Mouse (Mus musculus) neural tube, embryonic 13.5 days (tissue): ENCODE results near the gene Clec2d. TPM values are rescaled to one million over a fixed set of nuclear protein-coding genes. Genes with fewer than 3 reads are reported as not detected.
A peak's percentile ranks its signal among the peaks of the same experiment; 100 is the strongest.
"Not testable (repeated sequence)": the region's sequence is repeated elsewhere in the genome, so short reads cannot be mapped to it uniquely, and the experiment has no call there.

Experiments
- ATAC-seq: fragments of 200-750 bp; cut with Nextera tagmentation; 2 replicates; pipeline ENCODE4 v1.8.0; 2017; ENCODE audit warnings: low read depth, mild to moderate bottlenecking, moderate TSS enrichment, moderate library complexity
- H3K27ac ChIP-seq: fragments of 300-500 bp; sonication (generic); replicated peaks from 2 replicates; pipeline ENCODE4 v1.5.1; 2015; ENCODE audit warnings: moderate library complexity, mild to moderate bottlenecking, inconsistent platforms
- H3K27me3 ChIP-seq: fragments of 300-500 bp; sonication (generic); 2 replicates; pipeline ENCODE4 v1.6.1; 2015; ENCODE audit warnings: mild to moderate bottlenecking, inconsistent platforms
- H3K36me3 ChIP-seq: fragments of 300-500 bp; sonication (generic); 2 replicates; pipeline ENCODE4 v1.6.1; 2015; ENCODE audit warnings: mild to moderate bottlenecking, inconsistent platforms
- H3K4me1 ChIP-seq: fragments of 300-500 bp; sonication (generic); replicated peaks from 2 replicates; pipeline ENCODE4 v1.6.1; 2015; ENCODE audit warnings: inconsistent platforms
- H3K4me2 ChIP-seq: fragments of 300-500 bp; sonication (generic); 2 replicates; pipeline ENCODE4 v1.6.1; 2015; ENCODE audit warnings: inconsistent platforms, mild to moderate bottlenecking, moderate library complexity
- H3K4me3 ChIP-seq: fragments of 300-500 bp; sonication (generic); 2 replicates; pipeline ENCODE4 v1.5.1; 2015; ENCODE audit warnings: mild to moderate bottlenecking, inconsistent platforms
- H3K9ac ChIP-seq: fragments of 300-500 bp; sonication (generic); 2 replicates; pipeline ENCODE4 v1.6.1; 2015; ENCODE audit warnings: moderate library complexity, mild to moderate bottlenecking, inconsistent platforms
- H3K9me3 ChIP-seq: fragments of 300-500 bp; sonication (generic); 2 replicates; pipeline ENCODE4 v1.6.1; 2016; ENCODE audit warnings: inconsistent platforms
- WGBS: fragments of 180-500 bp; shearing (Covaris S2); methylation state at CpG from one replicate; pipeline ENCODE4 v1.1.7; 2015; 5-methylcytosine and 5-hydroxymethylcytosine counted together
- polyA plus RNA-seq: library from polyadenylated mRNA; unstranded; fragments of >200 nt; fragmentation: Nextera tagmentation; extraction: Ambion mirVana; gene quantifications from 2 replicates; pipeline ENCODE4 v1.2.1, GENCODE M21; 2015

Clec2d gene
- polyA plus RNA-seq, 1 experiment from 2014 or later: not detected

- no peak overlapping the region for H3K4me2 ChIP-seq
- no peak overlapping the region for H3K9ac ChIP-seq
- H3K4me3 ChIP-seq: no peak overlapping the region
- no peaks in the 10 kb centered on the region for H3K9me3 ChIP-seq
- H3K36me3 ChIP-seq: no peaks in the 10 kb centered on the region
- H3K27ac ChIP-seq: no peak overlapping the region
- WGBS: 89% methylated on average over 1 of the region's 1 CpGs
- ATAC-seq: no peak
- peaks cover 3% of the 10 kb centered on the region; the same call in 1 of the 2 replicates for H3K4me1 ChIP-seq
- H3K27me3 ChIP-seq: no peaks in the 10 kb centered on the region
Measured at GRCm38 (mm10) chr6:129176621-129177020, 3.8 kb upstream of the Clec2d start.

GRCm38 (mm10) chr6:129179281-129179680 lies 1.1 kb upstream of the Clec2d start:
- Histone ChIP-seq H3K36me3 (no peaks in the 10 kb centered on the region), H3K27me3 (no peaks in the 10 kb centered on the region), H3K9ac (no peak overlapping the region), H3K4me2 (no peak overlapping the region), H3K4me3 (no peak overlapping the region), H3K4me1 (peaks cover 3% of the 10 kb centered on the region; the same call in 1 of the 2 replicates), H3K27ac (no peak overlapping the region), H3K9me3 (no peaks in the 10 kb centered on the region)
- WGBS: 91% methylated on average over 2 of the region's 2 CpGs
- ATAC-seq: no peak

- not testable (repeated sequence) for H3K36me3 ChIP-seq, H3K4me2 ChIP-seq, H3K9me3 ChIP-seq, H3K9ac ChIP-seq, H3K27ac ChIP-seq, H3K27me3 ChIP-seq, H3K4me3 ChIP-seq, H3K4me1 ChIP-seq, ATAC-seq
- 85% methylated on average over 1 of the region's 1 CpGs for WGBS
Measured at GRCm38 (mm10) chr6:129179831-129180230, 584 bp upstream of the Clec2d start.

- peak overlapping the region; percentile 46; the same call in 1 of the 2 replicates for H3K9ac ChIP-seq
- H3K4me1 ChIP-seq: peaks cover 3% of the 10 kb centered on the region; the same call in 1 of the 2 replicates
- 18% methylated on average over 1 of the region's 1 CpGs for WGBS
Measured at GRCm38 (mm10) chr6:129181249-129181648, 834 bp downstream of the Clec2d start.

GRCm38 (mm10) chr6:129181683-129182082 lies 1.3 kb downstream of the Clec2d start:
- Histone ChIP-seq H3K36me3 (no peaks in the 10 kb centered on the region), H3K4me2 (peak overlapping the region; percentile 35), H3K9ac (no peak overlapping the region; the same call in 1 of the 2 replicates), H3K27me3 (no peaks in the 10 kb centered on the region), H3K27ac (no peak overlapping the region), H3K4me1 (peaks cover 3% of the 10 kb centered on the region; the same call in 1 of the 2 replicates), H3K4me3 (peak overlapping the region; percentile 18), H3K9me3 (no peaks in the 10 kb centered on the region)
- no peak for ATAC-seq

More at GRCm38 (mm10) chr6:129181249-129181648, 834 bp downstream of the Clec2d start:
- Histone ChIP-seq H3K9me3 (no peaks in the 10 kb centered on the region), H3K27me3 (no peaks in the 10 kb centered on the region), H3K4me3 (peak overlapping the region; percentile 32), H3K4me2 (peak overlapping the region; percentile 51), H3K36me3 (no peaks in the 10 kb centered on the region), H3K27ac (peak overlapping the region; percentile 61)
- no peak for ATAC-seq

GRCm38 (mm10) chr6:129182518-129182917 lies 2.1 kb downstream of the Clec2d start:
- 0 out of 2 replicates have a peak overlapping the region, but pooled peaks have one; percentile 3 for H3K4me3 ChIP-seq
- H3K4me2 ChIP-seq: peak overlapping the region; percentile 16; the same call in 1 of the 2 replicates
- no peaks in the 10 kb centered on the region for H3K9me3 ChIP-seq
- H3K9ac ChIP-seq: no peak overlapping the region
- no peak for ATAC-seq
- H3K4me1 ChIP-seq: peaks cover 3% of the 10 kb centered on the region; the same call in 1 of the 2 replicates
- 84% methylated on average over 1 of the region's 1 CpGs for WGBS
- no peaks in the 10 kb centered on the region for H3K36me3 ChIP-seq
- no peak overlapping the region for H3K27ac ChIP-seq
- H3K27me3 ChIP-seq: no peaks in the 10 kb centered on the region

GRCm38 (mm10) chr6:129184001-129184400 lies 3.6 kb downstream of the Clec2d start:
- H3K4me2 ChIP-seq, H3K27ac ChIP-seq, ATAC-seq, H3K4me1 ChIP-seq, H3K9me3 ChIP-seq, H3K27me3 ChIP-seq, H3K9ac ChIP-seq, H3K36me3 ChIP-seq, H3K4me3 ChIP-seq: not testable (repeated sequence)
- 87% methylated on average over 4 of the region's 4 CpGs for WGBS

GRCm38 (mm10) chr6:129184788-129185187 lies 4.4 kb downstream of the Clec2d start:
- H3K9ac ChIP-seq: no peak overlapping the region
- peaks cover 3% of the 10 kb centered on the region; the same call in 1 of the 2 replicates for H3K4me1 ChIP-seq
- no peaks in the 10 kb centered on the region for H3K27me3 ChIP-seq
- H3K27ac ChIP-seq: no peak overlapping the region
- no peaks in the 10 kb centered on the region for H3K36me3 ChIP-seq
- H3K4me2 ChIP-seq: no peak overlapping the region
- 90% methylated on average over 5 of the region's 5 CpGs for WGBS
- H3K4me3 ChIP-seq: no peak overlapping the region
- no peak for ATAC-seq
- H3K9me3 ChIP-seq: no peaks in the 10 kb centered on the region

GRCm38 (mm10) chr6:129186022-129186421 lies 5.6 kb downstream of the Clec2d start:
- Histone ChIP-seq H3K9me3 (no peaks in the 10 kb centered on the region), H3K36me3 (no peaks in the 10 kb centered on the region), H3K4me3 (no peak overlapping the region), H3K4me1 (no peaks in the 10 kb centered on the region; the same call in 1 of the 2 replicates), H3K27ac (no peak overlapping the region), H3K27me3 (no peaks in the 10 kb centered on the region), H3K9ac (no peak overlapping the region), H3K4me2 (no peak overlapping the region)
- WGBS: 83% methylated on average over 4 of the region's 4 CpGs
- no peak for ATAC-seq

- Histone ChIP-seq H3K27me3 (no peaks in the 10 kb centered on the region), H3K36me3 (no peaks in the 10 kb centered on the region), H3K4me1 (no peaks in the 10 kb centered on the region), H3K27ac (no peak overlapping the region), H3K4me2 (no peak overlapping the region), H3K9me3 (no peaks in the 10 kb centered on the region), H3K9ac (no peak overlapping the region), H3K4me3 (no peak overlapping the region)
- no peak for ATAC-seq
- WGBS: 91% methylated on average over 5 of the region's 5 CpGs
Measured at GRCm38 (mm10) chr6:129186457-129187199, 6.2 kb downstream of the Clec2d start.

GRCm38 (mm10) chr6:129187200-129187651 lies 6.8 kb downstream of the Clec2d start:
- H3K27ac ChIP-seq: no peak overlapping the region
- no peak overlapping the region for H3K4me3 ChIP-seq
- H3K4me1 ChIP-seq: no peaks in the 10 kb centered on the region
- H3K9ac ChIP-seq: no peak overlapping the region
- H3K27me3 ChIP-seq: no peaks in the 10 kb centered on the region
- H3K4me2 ChIP-seq: no peak overlapping the region
- H3K36me3 ChIP-seq: no peaks in the 10 kb centered on the region
- ATAC-seq: no peak
- H3K9me3 ChIP-seq: no peaks in the 10 kb centered on the region

GRCm38 (mm10) chr6:129187816-129188215 lies 7.4 kb downstream of the Clec2d start:
- H3K9me3 ChIP-seq, H3K4me2 ChIP-seq, H3K4me1 ChIP-seq, H3K27me3 ChIP-seq, ATAC-seq, H3K36me3 ChIP-seq, H3K4me3 ChIP-seq, H3K9ac ChIP-seq, H3K27ac ChIP-seq: not testable (repeated sequence)
- 90% methylated on average over 3 of the region's 3 CpGs for WGBS
